ENCODE assay signal across 15 mouse cellular contexts in genomic region chr8:125279892-125280291, GRCm38 (mm10).
"Had no signal": no experiment of that assay in that cellular context is flagged by ENCODE, and none has a peak within 500 bp of the region (broad histone marks: within the 10 kb centered on the region; RNA-seq: fewer than 3 reads in every experiment).

No protein-coding gene starts in this region.

- DNase-seq: kidney, adult 9 months; kidney, postnatal 10 days; kidney, postnatal 4 days; layer of hippocampus, adult 9-11 months; layer of hippocampus, postnatal 36 days; left cerebral cortex, postnatal 4 days; liver; liver, embryonic 13.5 days; liver, postnatal 0 days; right cerebral cortex, postnatal 14 days; thymus, postnatal 36 days had no signal

- H3K4me3 ChIP-seq: liver, embryonic 13.5 days; midbrain, embryonic 12.5 days; neural tube, embryonic 13.5 days had no signal

- H3K9me3 ChIP-seq: liver, embryonic 13.5 days; neural tube, embryonic 13.5 days had no signal

- H3K27ac ChIP-seq: liver, embryonic 13.5 days; midbrain, embryonic 12.5 days; neural tube, embryonic 13.5 days had no signal

- H3K4me2 ChIP-seq: liver, embryonic 13.5 days; midbrain, embryonic 12.5 days; neural tube, embryonic 13.5 days had no signal

- H3K9ac ChIP-seq: liver, embryonic 13.5 days; liver, postnatal 0 days; midbrain, embryonic 12.5 days; neural tube, embryonic 13.5 days had no signal

- H3K4me1 ChIP-seq: liver, embryonic 13.5 days had no signal

- ATAC-seq: intestine, postnatal 0 days; liver, postnatal 0 days; midbrain, embryonic 16.5 days had no signal

- H3K36me3 ChIP-seq: liver, embryonic 13.5 days; midbrain, embryonic 12.5 days; neural tube, embryonic 13.5 days had no signal
